Mouse (Mus musculus) activated CD4-positive, CD25-positive, alpha-beta regulatory T cell, adult 9 weeks (primary cell): ENCODE measurements around the gene Cd151. TPM values are rescaled to one million over a fixed set of nuclear protein-coding genes. Genes with fewer than 3 reads are reported as not detected.

Experiments used
- polyA plus RNA-seq: library from polyadenylated mRNA; unstranded; fragments of 100-300 nt; shearing (Covaris generic); gene quantifications from one replicate; pipeline ENCODE4 v1.2.1, GENCODE M21; 2017

Cd151 gene
- polyA plus RNA-seq: 7.4 TPM

GRCm38 (mm10) chr7:141467230-141468030, at the start of gene Cd151:
Gene Cd151, plus strand, starts transcription at chr7:141467392.

DNA sequence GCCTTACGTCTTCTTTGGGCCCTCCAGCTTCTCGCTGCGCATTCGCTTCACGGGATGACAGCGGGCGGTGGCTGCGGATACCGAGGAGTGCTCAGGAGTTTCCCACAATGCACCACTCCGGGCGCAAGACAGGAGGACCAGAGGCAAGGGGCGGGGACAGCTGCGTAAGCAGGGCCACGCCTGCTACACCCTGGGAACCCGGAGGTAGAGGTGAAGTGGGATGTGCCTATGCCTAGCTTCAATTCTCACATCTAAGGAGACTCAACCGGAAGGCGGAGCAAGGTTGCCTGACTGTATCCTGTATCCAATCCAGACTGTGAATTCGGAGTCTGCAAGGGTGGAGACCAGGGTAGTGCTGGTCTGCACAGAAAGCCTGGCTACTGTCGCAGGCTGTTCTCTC, 37.9 kb upstream of the Cd151 start, which contains the start of gene Cend1:
TSS of gene Cend1 (minus strand) at position 182 of the 400 bp plus-strand sequence.

GRCm38 (mm10) chr7:141437178-141438120, 29.7 kb upstream of the Cd151 start, which contains the start of gene Slc25a22:
Gene Slc25a22, minus strand, starts transcription at chr7:141437892.

DNA sequence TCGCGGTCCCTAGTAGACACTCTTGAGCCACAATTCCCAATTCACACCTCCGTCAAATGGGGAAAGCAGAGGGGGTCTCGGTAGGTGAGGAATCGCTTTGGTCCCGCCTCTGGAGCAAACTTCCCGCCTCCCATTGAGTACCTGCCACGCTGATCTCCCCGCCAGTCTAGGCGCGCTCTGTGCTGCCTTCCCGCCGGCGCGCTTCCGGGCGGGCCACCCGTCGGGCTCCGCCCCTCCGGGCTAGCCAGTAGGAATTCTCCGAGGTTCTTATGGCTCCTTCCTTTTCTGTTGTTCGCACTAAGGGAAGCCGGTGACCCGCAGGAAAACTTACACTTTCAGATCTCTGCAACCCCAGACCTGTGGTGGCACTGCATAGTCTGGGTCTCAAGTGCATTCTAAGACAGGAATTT, 23.4 kb upstream of the Cd151 start, which contains the start of gene Pidd1:
TSS of gene Pidd1 (minus strand) at position 198 of the 410 bp plus-strand sequence.

DNA sequence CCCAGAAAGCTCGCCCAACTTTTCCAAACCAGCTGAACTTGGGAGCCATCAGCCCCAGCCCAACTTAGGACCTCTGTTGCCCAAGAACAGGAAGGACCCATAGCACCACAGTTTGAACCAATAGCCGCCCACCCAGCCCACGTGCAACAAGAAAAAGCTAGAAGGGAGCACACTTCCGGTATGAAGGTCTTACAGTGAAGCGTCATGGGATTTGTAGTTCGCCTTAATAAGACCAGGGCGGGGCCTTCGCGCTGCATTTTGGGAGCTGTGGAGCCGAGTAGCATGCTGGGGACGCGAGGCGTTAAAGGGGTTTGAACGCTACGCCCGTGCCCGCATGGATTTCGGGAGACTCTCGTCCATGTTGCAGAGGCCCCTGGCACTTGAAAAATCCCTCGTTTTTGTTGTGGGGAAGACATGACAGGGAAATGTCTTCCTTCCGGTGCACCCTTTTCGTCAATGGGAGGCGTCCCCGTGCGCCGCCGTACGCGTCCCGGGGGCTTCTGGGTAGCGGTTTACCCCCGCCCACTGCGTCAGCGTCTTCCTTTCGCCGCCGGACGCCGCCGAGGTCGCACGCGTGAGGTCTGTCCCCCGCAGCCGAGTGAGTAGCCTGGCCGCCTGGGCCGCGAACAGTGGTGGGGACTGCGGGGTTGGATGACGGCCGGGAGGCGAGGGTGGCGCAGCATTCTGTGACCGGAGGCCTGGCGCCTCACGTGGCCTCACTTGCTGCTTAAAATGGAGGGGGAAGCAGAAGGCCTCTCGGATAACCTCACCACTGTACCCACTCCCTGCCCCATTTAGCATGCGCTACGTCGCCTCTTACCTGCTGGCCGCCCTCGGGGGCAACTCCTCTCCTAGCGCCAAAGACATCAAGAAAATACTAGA, 19.8 kb upstream of the Cd151 start, which contains the start of gene Rplp2:
TSS of gene Rplp2 (plus strand) at position 261 of the 882 bp plus-strand sequence.

DNA sequence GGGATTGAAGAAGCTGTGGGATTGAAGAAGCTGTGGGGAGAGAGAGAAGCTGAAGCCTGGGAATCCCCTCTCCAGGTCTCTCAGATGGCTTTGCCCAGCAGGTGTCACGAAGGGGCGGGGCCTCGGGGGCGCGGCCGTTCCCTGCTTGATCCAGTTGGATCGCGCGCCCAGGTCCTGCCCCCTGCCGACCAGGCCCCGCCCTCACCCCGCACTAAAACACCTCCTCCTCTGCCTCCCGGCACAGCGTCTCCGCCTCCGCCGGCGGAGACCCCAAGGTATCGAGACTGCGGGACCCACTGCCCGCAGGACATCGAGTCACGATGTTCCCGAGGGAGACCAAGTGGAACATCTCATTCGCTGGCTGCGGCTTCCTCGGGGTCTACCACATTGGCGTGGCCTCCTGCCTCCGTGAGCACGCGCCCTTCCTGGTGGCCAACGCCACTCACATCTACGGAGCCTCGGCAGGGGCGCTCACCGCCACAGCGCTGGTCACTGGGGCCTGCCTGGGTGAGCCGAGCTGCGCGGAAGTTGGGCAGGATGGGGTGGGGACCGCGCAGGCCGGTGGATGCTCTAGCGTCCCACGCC, 12.1 kb upstream of the Cd151 start, which contains the start of gene Pnpla2:
TSS of gene Pnpla2 (plus strand) at position 232 of the 585 bp plus-strand sequence.

GRCm38 (mm10) chr7:141460391-141461113, 6.6 kb upstream of the Cd151 start, which contains the start of gene Cracr2b:
Gene Cracr2b, plus strand, starts transcription at chr7:141461094.

DNA sequence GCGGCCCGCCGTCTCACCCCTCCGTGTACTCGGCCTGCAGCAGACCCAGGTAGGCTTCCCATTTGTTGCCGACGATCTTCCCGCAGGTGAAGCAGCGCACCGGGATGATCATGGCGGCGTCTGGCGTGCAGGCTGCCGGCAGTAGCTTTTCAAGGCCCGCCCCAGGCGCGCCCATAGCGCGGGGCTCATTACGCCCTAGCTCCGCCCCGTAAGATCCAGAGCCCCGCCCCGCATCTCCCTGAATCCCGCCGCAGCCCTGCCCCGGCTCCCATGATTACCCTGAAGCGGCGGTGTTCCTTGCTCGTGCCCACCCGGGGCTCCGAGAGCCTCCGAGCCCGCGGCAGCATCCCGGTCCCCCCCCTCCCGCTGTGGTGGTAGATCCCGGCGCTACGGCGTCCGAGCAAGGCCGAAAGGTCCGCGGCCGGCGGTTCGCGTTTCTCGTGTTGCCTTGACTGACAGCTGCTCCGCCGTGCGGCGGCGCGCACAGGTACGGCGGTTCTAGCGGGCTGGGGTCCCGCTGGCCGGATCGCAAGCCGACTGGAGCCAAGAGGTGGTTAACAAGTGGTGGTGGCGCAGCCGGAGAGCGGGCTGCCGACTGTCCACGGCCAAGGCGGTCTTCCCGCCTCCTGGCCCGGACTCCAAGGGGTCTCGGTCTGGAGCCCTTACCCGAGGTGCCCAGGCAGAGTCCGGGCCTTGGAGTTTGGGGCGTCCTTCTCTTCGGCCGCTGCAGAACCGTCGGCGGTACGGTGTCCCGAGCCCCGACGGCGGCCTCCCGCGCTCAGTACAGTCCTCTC, 8.0 kb downstream of the Cd151 start, which contains the start of the genes Polr2l and Tspan4:
TSS of gene Polr2l (minus strand) at position 122 of the 794 bp plus-strand sequence.
TSS of gene Tspan4 (plus strand) at position 230 of the 794 bp plus-strand sequence.

Other genes with a start within 250 kb of the Cd151 start
- gene Phrf1, start 238.6 kb upstream of the Cd151 start, polyA plus RNA-seq: 130 TPM
- gene Irf7, start 200.9 kb upstream of the Cd151 start, polyA plus RNA-seq: 110 TPM
- gene Cdhr5, start 190.6 kb upstream of the Cd151 start, polyA plus RNA-seq: not detected
- gene Sct, start 188.3 kb upstream of the Cd151 start, polyA plus RNA-seq: not detected
- not detected for gene Drd4, start 175.4 kb upstream of the Cd151 start, polyA plus RNA-seq
- 14.8 TPM for gene Deaf1, start 139.7 kb upstream of the Cd151 start, polyA plus RNA-seq
- gene Tmem80, start 139.7 kb upstream of the Cd151 start, polyA plus RNA-seq: 37.9 TPM
- not detected for gene Eps8l2, start 128.5 kb upstream of the Cd151 start, polyA plus RNA-seq
- 364 TPM for gene Taldo1, start 75.2 kb upstream of the Cd151 start, polyA plus RNA-seq
- gene Gatd1, start 53.3 kb upstream of the Cd151 start, polyA plus RNA-seq: 82.8 TPM
- 0.38 TPM for gene Cend1, start 37.9 kb upstream of the Cd151 start, polyA plus RNA-seq
- 75.3 TPM for gene Slc25a22, start 29.5 kb upstream of the Cd151 start, polyA plus RNA-seq
- gene Pidd1, start 23.4 kb upstream of the Cd151 start, polyA plus RNA-seq: 10.2 TPM
- gene Rplp2, start 20.0 kb upstream of the Cd151 start, polyA plus RNA-seq: 1,938 TPM
- gene Pnpla2, start 12.2 kb upstream of the Cd151 start, polyA plus RNA-seq: 87.0 TPM
- gene Cracr2b, start 6.3 kb upstream of the Cd151 start, polyA plus RNA-seq: 0.62 TPM
- 30.8 TPM for gene Polr2l, start 7.7 kb downstream of the Cd151 start, polyA plus RNA-seq
- gene Tspan4, start 7.8 kb downstream of the Cd151 start, polyA plus RNA-seq: 3.1 TPM
- gene Chid1, start 72.5 kb downstream of the Cd151 start, polyA plus RNA-seq: 28.2 TPM
- gene Ap2a2, start 94.8 kb downstream of the Cd151 start, polyA plus RNA-seq: 21.7 TPM
- 0.09 TPM for gene Muc6, start 187.9 kb downstream of the Cd151 start, polyA plus RNA-seq
- gene Muc2, start 222.9 kb downstream of the Cd151 start, polyA plus RNA-seq: 0.32 TPM